Mouse (Mus musculus): ENCODE measurements around the gene Mtrf1l.

GRCm38 (mm10) chr10:5806416-5806815, 17.3 kb downstream of the Mtrf1l start:
- TF ChIP-seq CTCF (IDR thresholded peaks at IDR 0.05; ENCODE audit: low read depth) (no peak), EP300 (IDR thresholded peaks at IDR 0.05; ENCODE audit: low read depth) (no peak)
